Mouse (Mus musculus): ENCODE data around the gene Lrrc7. TPM values are rescaled to one million over a fixed set of nuclear protein-coding genes. Genes with fewer than 3 reads are reported as not detected.

The Lrrc7 gene
- polyA plus RNA-seq, 1 experiment from 2014 or later: 0.03 TPM

DNA sequence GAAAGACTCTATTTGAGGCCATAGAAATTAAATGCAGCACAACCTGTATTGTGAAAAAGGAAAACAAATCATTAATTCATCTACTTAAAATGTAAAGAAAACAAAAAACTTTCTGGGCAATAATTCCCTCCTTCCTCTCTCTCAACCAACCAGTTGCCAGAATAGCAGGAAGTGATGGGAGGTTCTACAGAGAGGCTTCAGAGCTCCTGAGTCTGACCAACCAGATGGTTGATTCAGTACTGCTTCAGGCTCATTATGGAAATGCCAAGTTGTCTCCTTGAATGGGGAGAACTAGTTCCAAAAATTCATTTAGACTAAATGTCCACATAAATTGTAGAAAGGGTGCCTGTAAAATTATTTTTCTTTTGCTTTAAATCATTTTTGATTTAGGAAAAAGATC is 231.9 kb downstream of the Lrrc7 start:
- H3K4me3 ChIP-seq: no peak overlapping the region
- no peak overlapping the region for H3K27ac ChIP-seq
- no peaks in the 10 kb centered on the region for H3K4me1 ChIP-seq
- no peaks in the 10 kb centered on the region for H3K9me3 ChIP-seq
- no peak for DNase-seq (ENCODE audit: low spot score)
- H3K36me3 ChIP-seq: no peaks in the 10 kb centered on the region
- H3K27me3 ChIP-seq (ENCODE audit: insufficient read depth, poor library complexity, severe bottlenecking): no peaks in the 10 kb centered on the region

DNA sequence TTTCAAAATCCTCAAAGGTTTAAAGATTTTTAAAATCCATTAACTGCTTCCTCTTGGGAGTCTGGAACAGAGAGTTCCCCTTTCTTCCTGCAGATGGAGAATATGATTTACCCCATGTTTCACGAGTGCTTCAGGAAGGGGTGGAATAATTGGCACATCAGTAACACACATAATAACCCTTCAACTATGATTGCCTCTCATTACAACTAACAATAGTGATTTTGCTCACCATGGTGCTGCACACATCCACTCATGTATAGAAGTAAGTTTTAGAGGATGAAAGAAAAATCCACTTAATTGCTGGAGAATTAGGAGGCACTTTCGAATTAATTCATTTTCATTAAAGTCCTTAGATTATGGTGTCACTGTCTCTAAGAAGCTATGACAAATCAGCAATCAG is 251.6 kb downstream of the Lrrc7 start:
- no peak overlapping the region for H3K4me3 ChIP-seq
- no peak overlapping the region for H3K27ac ChIP-seq
- no peaks in the 10 kb centered on the region for H3K27me3 ChIP-seq (ENCODE audit: insufficient read depth, poor library complexity, severe bottlenecking)
- no peaks in the 10 kb centered on the region for H3K4me1 ChIP-seq
- H3K36me3 ChIP-seq: no peaks in the 10 kb centered on the region
- DNase-seq (ENCODE audit: low spot score): no peak
- no peaks in the 10 kb centered on the region for H3K9me3 ChIP-seq
- WGBS: 61% methylated on average over 2 of the region's 2 CpGs

DNA sequence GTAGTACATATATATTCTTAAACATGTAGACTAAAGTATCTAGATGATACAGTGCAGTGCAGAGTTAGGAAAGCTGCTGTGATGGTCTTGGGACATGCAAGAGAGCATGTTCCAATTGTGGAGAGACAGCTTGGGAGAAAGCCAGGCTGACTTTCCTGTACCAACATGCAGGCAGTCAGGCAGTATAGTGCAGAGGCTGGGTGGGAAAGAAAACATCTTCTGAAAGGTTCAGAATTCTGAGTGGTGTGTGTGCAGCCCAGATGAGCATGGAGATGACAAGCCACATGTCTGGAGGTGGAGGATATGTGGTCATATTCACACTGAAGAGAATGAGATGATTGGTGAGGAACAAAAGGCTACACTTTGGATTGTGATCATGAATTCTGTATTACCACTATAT is 254.6 kb downstream of the Lrrc7 start:
- Histone ChIP-seq H3K36me3 (no peaks in the 10 kb centered on the region), H3K9me3 (no peaks in the 10 kb centered on the region), H3K4me3 (no peak overlapping the region), H3K27ac (no peak overlapping the region), H3K27me3 (ENCODE audit: insufficient read depth, poor library complexity, severe bottlenecking) (no peaks in the 10 kb centered on the region), H3K4me1 (no peaks in the 10 kb centered on the region)
- DNase-seq (ENCODE audit: low spot score): no peak

DNA sequence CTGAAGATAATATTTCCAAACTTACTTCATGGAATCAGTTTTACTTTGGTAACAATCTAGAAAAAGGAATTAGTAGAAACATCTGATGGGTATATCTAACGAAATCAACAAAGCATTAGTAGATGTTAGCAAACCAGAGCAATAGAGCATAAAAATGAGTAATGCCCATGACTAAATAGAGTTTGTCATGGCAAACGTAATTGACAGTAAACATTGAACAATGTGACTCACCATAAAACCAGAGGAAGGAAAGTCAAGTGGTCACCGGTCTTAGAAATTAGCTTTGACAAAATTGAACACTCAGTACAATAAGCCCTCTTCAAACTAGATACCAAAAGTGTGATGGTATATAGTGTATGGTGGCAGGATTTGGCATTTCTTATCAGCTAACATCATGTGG is 263.3 kb downstream of the Lrrc7 start:
- Histone ChIP-seq H3K9me3 (no peaks in the 10 kb centered on the region), H3K4me3 (no peak overlapping the region), H3K27me3 (ENCODE audit: insufficient read depth, poor library complexity, severe bottlenecking) (no peaks in the 10 kb centered on the region), H3K4me1 (no peaks in the 10 kb centered on the region), H3K36me3 (no peaks in the 10 kb centered on the region), H3K27ac (no peak overlapping the region)
- WGBS: 73% methylated on average over 3 of the region's 3 CpGs
- no peak for DNase-seq (ENCODE audit: low spot score)

DNA sequence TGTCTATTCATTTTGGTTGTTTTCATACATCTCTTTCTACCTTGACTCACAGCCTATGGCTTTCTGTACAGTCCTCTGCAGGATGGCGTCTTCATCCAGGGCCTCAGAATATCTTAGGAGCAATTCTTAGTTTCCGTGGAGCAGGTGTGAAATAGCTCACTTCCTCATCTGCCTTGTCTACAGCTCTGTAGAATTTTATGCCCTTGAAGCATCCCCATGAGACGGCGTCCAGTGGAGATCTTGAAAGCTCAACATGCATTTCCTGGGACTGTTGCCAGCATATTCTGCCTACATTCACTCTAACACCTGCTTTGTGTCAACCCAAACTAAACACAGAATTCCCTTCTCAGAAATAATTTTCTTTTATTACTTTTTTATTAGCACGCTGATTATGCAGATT is 267.0 kb downstream of the Lrrc7 start:
- Histone ChIP-seq H3K27me3 (ENCODE audit: insufficient read depth, poor library complexity, severe bottlenecking) (no peaks in the 10 kb centered on the region), H3K4me1 (no peaks in the 10 kb centered on the region), H3K9me3 (no peaks in the 10 kb centered on the region), H3K27ac (no peak overlapping the region), H3K4me3 (no peak overlapping the region), H3K36me3 (no peaks in the 10 kb centered on the region)
- 70% methylated on average over 5 of the region's 5 CpGs for whole genome bisulfite sequencing
- no peak for DNase-seq (ENCODE audit: low spot score)

DNA sequence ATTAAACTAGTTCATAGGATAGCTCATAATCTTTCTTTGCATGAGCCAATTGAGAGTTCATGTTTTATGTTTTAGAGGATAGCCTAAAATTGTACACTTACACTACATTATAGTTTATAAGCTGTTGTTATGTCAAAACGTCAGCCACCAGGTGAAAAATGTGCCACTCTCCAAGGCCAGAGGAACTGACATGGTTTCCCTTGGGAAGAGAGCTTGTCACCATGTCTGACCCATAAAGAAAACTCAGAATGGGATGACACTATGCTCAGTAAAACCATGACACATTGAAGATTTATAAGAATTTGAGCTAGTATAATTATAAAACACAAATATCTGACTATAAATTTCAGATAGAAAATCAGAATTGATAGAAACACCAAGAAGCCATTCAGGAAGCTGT is 277.6 kb downstream of the Lrrc7 start:
- H3K4me3 ChIP-seq: no peak overlapping the region
- H3K36me3 ChIP-seq: no peaks in the 10 kb centered on the region
- H3K27me3 ChIP-seq (ENCODE audit: insufficient read depth, poor library complexity, severe bottlenecking): no peaks in the 10 kb centered on the region
- no peak overlapping the region for H3K27ac ChIP-seq
- no peaks in the 10 kb centered on the region for H3K4me1 ChIP-seq
- DNase-seq (ENCODE audit: low spot score): no peak
- H3K9me3 ChIP-seq: no peaks in the 10 kb centered on the region
- 70% methylated on average over 1 of the region's 1 CpGs for WGBS

DNA sequence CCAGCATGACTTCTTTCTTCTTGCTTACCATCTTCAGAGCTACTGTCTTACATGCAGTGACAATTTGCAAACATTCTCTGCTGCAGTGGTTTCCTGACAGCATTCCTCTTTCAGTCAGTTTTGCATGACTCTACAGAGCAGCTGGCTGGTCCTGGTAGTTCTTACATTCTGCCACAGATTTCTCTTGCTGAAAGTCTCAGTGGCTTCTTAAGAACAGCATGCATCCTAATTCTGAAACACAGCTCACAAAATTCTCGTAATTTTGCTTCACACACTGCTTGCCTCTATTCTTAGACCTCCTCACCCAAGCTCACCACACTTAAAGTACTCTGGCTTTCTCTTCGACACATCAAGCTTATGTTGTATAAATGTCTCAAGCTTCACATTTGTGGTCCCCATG is 283.4 kb downstream of the Lrrc7 start:
- H3K36me3 ChIP-seq: no peaks in the 10 kb centered on the region
- H3K9me3 ChIP-seq: no peaks in the 10 kb centered on the region
- no peak overlapping the region for H3K4me3 ChIP-seq
- no peak overlapping the region for H3K27ac ChIP-seq
- 68% methylated on average over 2 of the region's 2 CpGs for WGBS
- no peaks in the 10 kb centered on the region for H3K4me1 ChIP-seq
- DNase-seq (ENCODE audit: low spot score): no peak
- no peaks in the 10 kb centered on the region for H3K27me3 ChIP-seq (ENCODE audit: insufficient read depth, poor library complexity, severe bottlenecking)

DNA sequence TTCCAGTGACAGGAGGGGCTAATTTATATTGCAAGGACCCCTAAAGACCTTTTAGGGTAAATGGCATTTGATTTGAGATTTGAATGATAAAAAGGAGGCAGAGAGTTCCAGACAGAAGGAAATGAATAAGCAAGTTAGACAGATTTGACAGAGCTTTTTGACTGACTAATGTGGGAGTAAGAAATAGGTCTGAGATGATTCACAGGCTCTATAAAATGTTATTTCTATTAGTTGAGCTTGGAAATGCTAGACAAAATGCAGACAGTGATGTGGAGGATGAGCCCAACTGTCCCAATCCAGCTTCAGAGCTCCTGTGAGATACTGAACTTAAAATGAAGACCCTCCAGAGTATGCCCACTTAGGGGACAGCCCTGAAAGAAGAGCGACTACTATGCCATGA is 289.3 kb downstream of the Lrrc7 start:
- Histone ChIP-seq H3K36me3 (no peaks in the 10 kb centered on the region), H3K27me3 (ENCODE audit: insufficient read depth, poor library complexity, severe bottlenecking) (no peaks in the 10 kb centered on the region), H3K4me1 (no peaks in the 10 kb centered on the region), H3K4me3 (no peak overlapping the region), H3K9me3 (no peaks in the 10 kb centered on the region), H3K27ac (no peak overlapping the region)
- DNase-seq (ENCODE audit: low spot score): no peak
- 62% methylated on average over 1 of the region's 1 CpGs for WGBS

DNA sequence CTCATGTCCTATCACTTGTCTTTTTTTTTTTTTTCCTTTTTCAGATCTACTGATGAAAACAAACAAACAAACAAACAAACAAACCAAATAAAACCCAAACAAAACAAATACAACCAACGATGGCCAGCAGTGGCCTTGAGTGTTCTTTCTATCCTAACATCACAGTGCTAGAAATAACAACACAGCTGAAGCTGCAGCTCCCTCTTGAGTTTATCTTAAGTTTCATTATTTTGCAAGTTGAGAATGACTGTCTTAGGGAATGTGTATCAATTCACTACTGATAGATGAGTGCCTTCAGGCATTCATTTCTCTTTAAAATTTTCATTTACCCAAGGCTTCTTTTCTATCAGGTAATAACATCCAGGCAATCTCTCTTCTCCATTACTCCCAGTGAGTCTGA is 291.1 kb downstream of the Lrrc7 start:
- no peaks in the 10 kb centered on the region for H3K4me1 ChIP-seq
- H3K27ac ChIP-seq: no peak overlapping the region
- no peaks in the 10 kb centered on the region for H3K9me3 ChIP-seq
- H3K4me3 ChIP-seq: no peak overlapping the region
- H3K36me3 ChIP-seq: no peaks in the 10 kb centered on the region
- no peak for DNase-seq (ENCODE audit: low spot score)
- H3K27me3 ChIP-seq (ENCODE audit: insufficient read depth, poor library complexity, severe bottlenecking): no peaks in the 10 kb centered on the region
- 59% methylated on average over 1 of the region's 1 CpGs for WGBS

DNA sequence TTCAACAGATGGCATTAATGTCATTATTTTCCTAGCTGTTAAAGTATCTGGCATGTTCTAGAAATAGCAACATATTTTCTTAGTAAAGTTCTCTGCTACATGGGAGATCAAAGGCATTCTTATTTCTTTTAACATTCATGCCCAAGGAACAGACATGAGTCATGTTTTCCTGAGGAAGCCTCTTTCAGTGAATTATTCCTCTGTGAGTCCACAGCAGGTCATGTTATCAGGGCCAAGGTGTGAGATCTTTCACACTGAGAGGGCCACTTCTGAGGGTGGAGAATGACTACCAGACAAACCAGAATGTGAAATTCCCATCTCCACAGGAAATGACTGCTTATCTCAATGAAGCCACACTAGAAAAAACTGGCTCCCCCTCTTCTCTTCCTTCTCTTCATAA is 309.4 kb downstream of the Lrrc7 start:
- Histone ChIP-seq H3K36me3 (no peaks in the 10 kb centered on the region), H3K27ac (no peak overlapping the region), H3K4me3 (no peak overlapping the region), H3K4me1 (no peaks in the 10 kb centered on the region), H3K9me3 (no peaks in the 10 kb centered on the region), H3K27me3 (ENCODE audit: insufficient read depth, poor library complexity, severe bottlenecking) (no peaks in the 10 kb centered on the region)
- DNase-seq (ENCODE audit: low spot score): no peak

DNA sequence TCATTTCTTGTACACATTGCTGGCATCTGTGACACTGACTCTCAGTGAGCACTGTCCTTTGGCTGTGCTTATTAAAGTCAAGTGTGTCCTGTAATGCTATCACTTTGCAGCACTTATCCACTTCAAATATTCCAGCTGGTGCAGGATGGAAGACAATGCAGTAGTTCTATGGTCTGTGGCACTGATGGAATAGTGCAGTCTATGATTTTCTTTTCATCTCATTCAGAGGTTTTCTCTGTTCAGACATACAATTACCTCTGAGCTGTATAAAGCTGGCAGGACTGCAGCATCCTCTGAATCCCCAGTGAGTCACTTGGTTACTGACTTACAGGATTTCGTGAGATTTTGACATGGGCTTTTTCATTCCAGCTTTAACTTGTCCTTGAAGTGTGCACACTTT is 314.3 kb downstream of the Lrrc7 start:
- Histone ChIP-seq H3K36me3 (no peaks in the 10 kb centered on the region), H3K4me3 (no peak overlapping the region), H3K27ac (no peak overlapping the region), H3K9me3 (no peaks in the 10 kb centered on the region), H3K4me1 (no peaks in the 10 kb centered on the region), H3K27me3 (ENCODE audit: insufficient read depth, poor library complexity, severe bottlenecking) (no peaks in the 10 kb centered on the region)
- DNase-seq (ENCODE audit: low spot score): no peak
- 84% methylated on average over 1 of the region's 1 CpGs for WGBS

DNA sequence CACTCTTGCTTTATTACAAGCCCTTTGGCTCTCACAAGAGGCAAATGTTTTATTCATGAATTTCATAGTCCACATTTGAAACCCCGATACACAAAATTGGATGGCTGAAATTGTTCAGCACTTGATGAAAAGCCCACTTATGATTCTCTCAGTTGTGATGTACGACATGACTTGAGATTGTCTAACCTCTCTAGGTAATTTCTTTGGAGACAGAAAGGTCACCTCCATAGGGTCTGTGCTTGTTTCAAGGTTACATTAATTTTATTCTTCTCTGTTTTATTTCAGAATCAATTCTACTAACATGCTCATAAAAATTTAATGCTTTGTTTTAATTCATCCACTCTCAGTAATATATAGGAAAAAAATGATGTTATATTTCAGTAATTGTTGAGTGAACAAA is 351.4 kb downstream of the Lrrc7 start:
- Histone ChIP-seq H3K4me1 (no peaks in the 10 kb centered on the region), H3K27ac (no peak overlapping the region), H3K36me3 (no peaks in the 10 kb centered on the region), H3K9me3 (no peaks in the 10 kb centered on the region), H3K27me3 (ENCODE audit: insufficient read depth, poor library complexity, severe bottlenecking) (no peaks in the 10 kb centered on the region), H3K4me3 (no peak overlapping the region)
- WGBS: 79% methylated on average over 2 of the region's 2 CpGs
- no peak for DNase-seq (ENCODE audit: low spot score)

DNA sequence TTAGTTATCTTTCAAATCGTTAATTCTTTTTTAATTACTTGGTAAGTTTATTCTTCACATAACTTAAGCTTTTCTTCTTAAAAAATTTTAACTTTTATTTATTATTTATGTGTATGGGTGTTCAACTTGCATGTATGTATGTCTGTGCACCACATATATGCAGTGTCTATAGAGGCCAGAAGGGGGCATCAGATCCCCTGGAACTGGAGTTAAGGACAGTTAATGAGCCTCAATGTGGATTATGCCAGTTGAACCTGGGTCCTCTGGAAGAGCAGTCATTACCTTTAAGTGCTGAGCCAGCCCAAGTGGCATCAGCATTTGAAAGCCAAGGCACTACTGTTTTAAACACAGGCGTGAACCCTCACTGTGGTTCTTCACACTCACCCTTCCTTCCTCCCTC is 352.0 kb downstream of the Lrrc7 start:
- H3K27ac ChIP-seq: no peak overlapping the region
- no peaks in the 10 kb centered on the region for H3K27me3 ChIP-seq (ENCODE audit: insufficient read depth, poor library complexity, severe bottlenecking)
- no peak overlapping the region for H3K4me3 ChIP-seq
- no peaks in the 10 kb centered on the region for H3K36me3 ChIP-seq
- no peaks in the 10 kb centered on the region for H3K9me3 ChIP-seq
- no peak for DNase-seq (ENCODE audit: low spot score)
- H3K4me1 ChIP-seq: no peaks in the 10 kb centered on the region
- 8% methylated on average over 2 of the region's 2 CpGs for WGBS

DNA sequence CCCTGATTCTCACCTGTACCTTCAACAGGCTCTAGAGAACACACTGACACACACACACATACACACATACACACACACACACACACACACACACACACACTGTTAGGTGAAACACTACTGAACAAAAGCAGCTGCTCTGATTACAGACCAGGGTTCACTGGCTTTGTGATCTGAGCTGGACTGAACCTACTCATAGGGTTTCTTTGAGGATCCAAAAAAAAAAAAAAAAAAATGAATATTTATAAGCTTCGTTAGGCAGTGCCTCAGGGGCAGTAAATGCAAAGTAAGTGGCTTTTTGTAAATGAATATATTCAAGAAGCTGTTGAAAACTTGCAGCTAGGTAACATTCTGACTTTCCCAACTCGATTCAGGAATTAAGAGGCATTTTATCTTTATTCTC is 354.2 kb downstream of the Lrrc7 start:
- no peaks in the 10 kb centered on the region for H3K4me1 ChIP-seq
- H3K9me3 ChIP-seq: no peaks in the 10 kb centered on the region
- no peak for DNase-seq (ENCODE audit: low spot score)
- H3K4me3 ChIP-seq: no peak overlapping the region
- 50% methylated on average over 2 of the region's 2 CpGs for WGBS
- no peaks in the 10 kb centered on the region for H3K27me3 ChIP-seq (ENCODE audit: insufficient read depth, poor library complexity, severe bottlenecking)
- H3K36me3 ChIP-seq: no peaks in the 10 kb centered on the region
- H3K27ac ChIP-seq: no peak overlapping the region

DNA sequence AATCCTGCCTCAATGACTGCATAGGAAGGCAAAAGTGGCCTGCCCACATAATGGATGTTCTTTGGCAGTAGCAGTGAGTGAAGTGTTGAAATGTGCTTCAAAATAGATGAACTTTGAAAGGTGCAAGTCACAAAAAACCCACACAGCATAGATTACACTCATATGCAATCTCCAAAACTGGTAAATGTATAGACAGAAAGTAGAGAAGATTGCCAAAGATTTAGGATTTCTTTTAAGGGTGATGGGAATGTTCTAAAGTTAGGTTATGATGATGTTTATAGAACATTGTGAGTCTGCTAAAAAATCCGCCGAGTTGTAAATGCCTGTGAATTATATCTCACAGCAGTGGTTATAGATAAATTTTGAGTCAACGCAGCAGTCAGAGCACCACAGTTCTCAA is 359.2 kb downstream of the Lrrc7 start:
- Histone ChIP-seq H3K27me3 (ENCODE audit: insufficient read depth, poor library complexity, severe bottlenecking) (no peaks in the 10 kb centered on the region), H3K27ac (no peak overlapping the region), H3K36me3 (no peaks in the 10 kb centered on the region), H3K9me3 (no peaks in the 10 kb centered on the region), H3K4me1 (no peaks in the 10 kb centered on the region), H3K4me3 (no peak overlapping the region)
- whole genome bisulfite sequencing: 82% methylated on average over 3 of the region's 3 CpGs
- DNase-seq (ENCODE audit: low spot score): no peak
